8 mouse cellular contexts compared by ENCODE assay signal in genomic region chr7:123097891-123098750, GRCm38 (mm10). TPM values are rescaled to one million over a fixed set of nuclear protein-coding genes. Genes with fewer than 3 reads are reported as not detected.
DNase-seq lines count a peak whose midpoint lies in the region; ATAC-seq and TF ChIP-seq lines count a peak whose summit lies in the region.

No protein-coding gene starts in this region.

- in situ Hi-C loops in ES-E14 (cut with MboI; ENCODE audit: low sequenced_read_pairs in 2 of 2, unreplicated experiment in 2 of 2): no loop called here

- 17% methylated on average over 16 of the region's 16 CpGs for WGBS in hindbrain, embryonic 15.5 days

- H3K36me3 ChIP-seq in ES-E14 (ENCODE audit: control insufficient read depth, insufficient read depth, low read length, poor library complexity, severe bottlenecking): no peaks in the 10 kb centered on the region
- no peaks in the 10 kb centered on the region for H3K36me3 ChIP-seq in hindbrain, embryonic 15.5 days

- H3K4me3 ChIP-seq in ES-E14 (ENCODE audit: insufficient read depth in 1 of 2, low read depth in 1 of 2, low read length in 2 of 2, poor library complexity in 1 of 2, severe bottlenecking in 1 of 2): no peak overlapping the region
- no peak overlapping the region for H3K4me3 ChIP-seq in hindbrain, embryonic 15.5 days

- no peaks in the 10 kb centered on the region for H3K27me3 ChIP-seq in hindbrain, embryonic 15.5 days

- H3K27ac ChIP-seq in ES-E14 (ENCODE audit: insufficient read depth, low read depth, low read length, poor library complexity, severe bottlenecking): peak overlapping the region; percentile 86
- H3K27ac ChIP-seq in hindbrain, embryonic 15.5 days (replicated peaks): peak overlapping the region; percentile 83

- H3K4me1 ChIP-seq in ES-E14 (ENCODE audit: control insufficient read depth in 2 of 2, insufficient read depth in 2 of 2, low read length in 2 of 2, poor library complexity in 1 of 2): peaks cover 8 to 13% of the 10 kb centered on the region in 2 experiments
- H3K4me1 ChIP-seq in hindbrain, embryonic 15.5 days (replicated peaks): peaks cover 14% of the 10 kb centered on the region

- peak overlapping the region; percentile 24 for H3K4me2 ChIP-seq in hindbrain, embryonic 15.5 days

- peak; percentile 89 for ATAC-seq in hindbrain, embryonic 15.5 days (ENCODE audit: low FRiP score, low read depth)
- no peak for ATAC-seq in inflammation-experienced regulatory T-cells, adult 6 months

- no peak overlapping the region for H3K9ac ChIP-seq in ES-E14 (ENCODE audit: insufficient read depth, low read depth, low read length, poor library complexity, severe bottlenecking)
- 0 out of 2 replicates have a peak overlapping the region, but pooled peaks have one; percentile 8 for H3K9ac ChIP-seq in hindbrain, embryonic 15.5 days

- no peaks in the 10 kb centered on the region for H3K9me3 ChIP-seq in ES-E14 (ENCODE audit: control insufficient read depth, insufficient read depth, low read depth, low read length)
- H3K9me3 ChIP-seq in hindbrain, embryonic 15.5 days: no peaks in the 10 kb centered on the region

- peak; percentile 60 for DNase-seq in ES-E14 (ENCODE audit: low read depth, low spot score)
- peak; percentile 49 for DNase-seq in cerebellum, postnatal 10 days
- DNase-seq in gastrocnemius, adult 18-20 months (ENCODE audit: low spot score): peak; percentile 73
- peak; percentile 50 to 61 for DNase-seq in left cerebral cortex, adult 18-20 months (ENCODE audit: low spot score in 2 of 2)
- DNase-seq in lung, postnatal 14 days: peak; percentile 88
- peak; percentile 68 to 84 for DNase-seq in right cerebral cortex, postnatal 10 days (ENCODE audit: low spot score in 2 of 2)

TF ChIP-seq in ES-E14, 5 proteins besides CTCF, POLR2A, EP300 and RAD21:
- TF ChIP-seq ZNF384 (IDR thresholded peaks at IDR 0.05; ENCODE audit: low read depth, low read length) (no peak), HCFC1 (IDR thresholded peaks at IDR 0.05; ENCODE audit: borderline replicate concordance, insufficient read depth, low read length) (no peak), ZC3H11A (IDR thresholded peaks at IDR 0.05; ENCODE audit: borderline replicate concordance, low read depth, low read length) (no peak), CHD2 (IDR thresholded peaks at IDR 0.05; ENCODE audit: low read depth, low read length) (no peak), MAFK (IDR thresholded peaks at IDR 0.05; ENCODE audit: insufficient read depth, low read depth, low read length) (no peak)
TF ChIP-seq in ES-E14: peak in this region for 0.

RNA-seq across cellular contexts. Expression of gene Tnrc6a, which starts 25.6 kb away (rescaled TPM):
- 42.9 and 46.6 TPM in 2 replicates for total RNA-seq in ES-E14 (2012; rRNA removed)
- total RNA-seq in gastrocnemius, adult 18-20 months (2021): 10 to 100 TPM; 20.7 to 22.3 TPM
- 47.4 and 49.2 TPM in 2 replicates for polyA plus RNA-seq in hindbrain, embryonic 15.5 days (2015; fragmentation: Nextera tagmentation; extraction: Ambion mirVana)
- 10 to 100 TPM; 51.5 to 52.9 TPM for total RNA-seq in left cerebral cortex, adult 18-20 months (2021)
- polyA plus RNA-seq in inflammation-experienced regulatory T-cells, adult 6 months (2017; shearing (Covaris generic)): 100 to 1,000 TPM in 1 of 3 experiments, 10 to 100 TPM in 2; 63.0 to 158 (median 70.6) TPM
